Mouse (Mus musculus) neural tube, embryonic 10.5 days (tissue): ENCODE measurements around the gene Dxo.
A peak's percentile ranks its signal among the peaks of the same experiment; 100 is the strongest.
"Not testable (repeated sequence)": the region's sequence is repeated elsewhere in the genome, so short reads cannot be mapped to it uniquely, and the experiment has no call there.

ENCODE experiments used
- DNase-seq: peaks from one replicate; pipeline ENCODE4 v3.0.0-alpha.2; 2017; ENCODE audit warnings: low spot score; ENCODE audit errors: extremely low spot score

Gene Dxo

GRCm38 (mm10) chr17:34836856-34837221 is at the start of gene Dxo, which contains the start of gene Stk19:
Gene Dxo (plus strand): TSS chr17:34837019.
Gene Stk19 (minus strand): TSS chr17:34836945.
- DNase-seq = peak; percentile 98

- no peak for DNase-seq
Observed at GRCm38 (mm10) chr17:34795016-34795415, 41.8 kb upstream of the Dxo start.

GRCm38 (mm10) chr17:34795633-34796032 is 41.2 kb upstream of the Dxo start:
- DNase-seq = no peak

GRCm38 (mm10) chr17:34796311-34797140 is 40.3 kb upstream of the Dxo start:
- no peak for DNase-seq

GRCm38 (mm10) chr17:34797211-34797995 is 39.4 kb upstream of the Dxo start:
- DNase-seq = not testable (repeated sequence)

GRCm38 (mm10) chr17:34798071-34798470 is 38.7 kb upstream of the Dxo start:
- DNase-seq = not testable (repeated sequence)

- no peak for DNase-seq
Observed at GRCm38 (mm10) chr17:34798866-34799530, 37.8 kb upstream of the Dxo start.

GRCm38 (mm10) chr17:34799531-34799925 is 37.3 kb upstream of the Dxo start:
- no peak for DNase-seq

GRCm38 (mm10) chr17:34800781-34801305 is 36.0 kb upstream of the Dxo start:
- not testable (repeated sequence) for DNase-seq

- DNase-seq = not testable (repeated sequence)
Observed at GRCm38 (mm10) chr17:34802756-34803155, 34.1 kb upstream of the Dxo start.

GRCm38 (mm10) chr17:34803367-34803766 is 33.5 kb upstream of the Dxo start:
- DNase-seq = not testable (repeated sequence)

- not testable (repeated sequence) for DNase-seq
Observed at GRCm38 (mm10) chr17:34804301-34804700, 32.5 kb upstream of the Dxo start, which contains the start of gene Cyp21a1. Gene Cyp21a1 (minus strand): TSS chr17:34804561.

- DNase-seq = no peak
Observed at GRCm38 (mm10) chr17:34804871-34805562, 31.8 kb upstream of the Dxo start.

GRCm38 (mm10) chr17:34807176-34807575 is 29.6 kb upstream of the Dxo start:
- DNase-seq = no peak

- DNase-seq = no peak
Observed at GRCm38 (mm10) chr17:34808599-34809205, 28.1 kb upstream of the Dxo start.

- not testable (repeated sequence) for DNase-seq
Observed at GRCm38 (mm10) chr17:34810411-34810810, 26.4 kb upstream of the Dxo start.

- DNase-seq = not testable (repeated sequence)
Observed at GRCm38 (mm10) chr17:34810811-34811210, 26.0 kb upstream of the Dxo start.

- no peak for DNase-seq
Observed at GRCm38 (mm10) chr17:34811275-34811674, 25.5 kb upstream of the Dxo start.

GRCm38 (mm10) chr17:34813747-34814146 is 23.1 kb upstream of the Dxo start:
- peak; percentile 29 for DNase-seq

GRCm38 (mm10) chr17:34814818-34815370 is 21.9 kb upstream of the Dxo start:
- no peak for DNase-seq
